Mouse (Mus musculus) MEL (cell line): ENCODE measurements at regions not wholly inside any gene's neighbourhood (a gene's known extent, or its start where the extent isn't known, plus 50 kb on each side); places are given as distances from the start of the nearest gene placed in this dataset.

ENCODE experiments used
- DNase-seq: peaks from one replicate; pipeline ENCODE4 v3.0.0; 2011; ENCODE audit warnings: low read depth, low spot score
- H3K27ac ChIP-seq: 2 replicates; pipeline ENCODE4 v1.5.1; 2012; ENCODE audit warnings: low read depth, mild to moderate bottlenecking, control low read depth, low read length, moderate library complexity; ENCODE audit not compliant: control insufficient read depth
- H3K27me3 ChIP-seq, 2 experiments: fragments of 150-350 bp in 1 of 2; sonication (generic) in 1 of 2; 2 replicates each; pipeline ENCODE4 v1.6.1; 2012; ENCODE audit warnings: low read length in 2 of 2, mild to moderate bottlenecking in 2 of 2, improper control_type of control experiment in 1 of 2, moderate library complexity in 1 of 2; ENCODE audit not compliant: insufficient read depth in 2 of 2, control insufficient read depth in 1 of 2
- H3K36me3 ChIP-seq, 2 experiments: 2 replicates each; pipeline ENCODE4 v1.6.1; 2012 to 2014; ENCODE audit warnings: low read length in 2 of 2, improper control_type of control experiment in 1 of 2, inconsistent platforms in 1 of 2, mild to moderate bottlenecking in 1 of 2; ENCODE audit not compliant: insufficient read depth in 2 of 2, control insufficient read depth in 1 of 2
- H3K4me1 ChIP-seq, 2 experiments: fragments of 150-350 bp in 1 of 2; sonication (generic) in 1 of 2; 2 replicates each; pipeline ENCODE4 v1.6.1; 2012; ENCODE audit warnings: low read length in 2 of 2, improper control_type of control experiment in 1 of 2, mild to moderate bottlenecking in 1 of 2; ENCODE audit not compliant: insufficient read depth in 2 of 2, control insufficient read depth in 1 of 2
- H3K4me3 ChIP-seq, 2 experiments: fragments of 150-350 bp in 1 of 2; sonication (generic) in 1 of 2; 2 replicates each; pipeline ENCODE4 v1.5.1; 2012; ENCODE audit warnings: low read depth in 2 of 2, low read length in 2 of 2, mild to moderate bottlenecking in 2 of 2, moderate library complexity in 2 of 2, control low read depth in 1 of 2, improper control_type of control experiment in 1 of 2; ENCODE audit not compliant: control insufficient read depth in 1 of 2, insufficient read depth in 1 of 2
- H3K79me2 ChIP-seq: 2 replicates; pipeline ENCODE4 v1.6.1; 2012; ENCODE audit warnings: mild to moderate bottlenecking, low read length, moderate library complexity; ENCODE audit not compliant: control insufficient read depth, poor library complexity, insufficient read depth
- H3K9ac ChIP-seq: 2 replicates; pipeline ENCODE4 v1.6.1; 2012; ENCODE audit warnings: low read depth, mild to moderate bottlenecking, control low read depth, low read length, moderate library complexity; ENCODE audit not compliant: control insufficient read depth, poor library complexity, severe bottlenecking
- H3K9me3 ChIP-seq: fragments of 150-350 bp; sonication (generic); replicated peaks from 2 replicates; pipeline ENCODE4 v1.6.1; 2012; ENCODE audit warnings: mild to moderate bottlenecking, low read length, improper control_type of control experiment, moderate library complexity; ENCODE audit not compliant: insufficient read depth
- CHD2 ChIP-seq: IDR thresholded peaks from 2 replicates; pipeline ENCODE4 v1.6.1; 2011; ENCODE audit warnings: low read length, improper control_type of control experiment
- CTCF ChIP-seq, 3 experiments: IDR thresholded peaks in 2 of 3; conservative IDR thresholded peaks in 1 of 3; 2 replicates each; pipeline ENCODE4 v1.5.1; 2011 to 2012; ENCODE audit warnings: low read length in 3 of 3, low read depth in 2 of 3, mild to moderate bottlenecking in 2 of 3, improper control_type of control experiment in 1 of 3, inconsistent platforms in 1 of 3, mixed read lengths in 1 of 3, moderate library complexity in 1 of 3; ENCODE audit not compliant: control insufficient read depth in 1 of 3, insufficient read depth in 1 of 3, poor library complexity in 1 of 3, severe bottlenecking in 1 of 3
- ELF1 ChIP-seq: IDR thresholded peaks from 2 replicates; pipeline ENCODE4 v1.6.1; 2014; ENCODE audit warnings: low read depth, mild to moderate bottlenecking, inconsistent platforms, low read length, improper control_type of control experiment, moderate library complexity
- EP300 ChIP-seq, 2 experiments: IDR thresholded peaks; 2 replicates each; pipeline ENCODE4 v1.6.1; 2011; ENCODE audit warnings: improper control_type of control experiment in 2 of 2, low read length in 2 of 2, low read depth in 1 of 2, mild to moderate bottlenecking in 1 of 2
- ETS1 ChIP-seq: IDR thresholded peaks from 2 replicates; pipeline ENCODE4 v1.6.1; 2012; ENCODE audit warnings: low read depth, mild to moderate bottlenecking, inconsistent platforms, low read length, improper control_type of control experiment, moderate library complexity
- GATA1 ChIP-seq: IDR thresholded peaks from 2 replicates; pipeline ENCODE4 v1.6.1; 2011; ENCODE audit warnings: low read depth, low read length, improper control_type of control experiment
- HCFC1 ChIP-seq: IDR thresholded peaks from 2 replicates; pipeline ENCODE4 v1.6.1; 2012; ENCODE audit warnings: low read depth, mild to moderate bottlenecking, inconsistent platforms, low read length, improper control_type of control experiment, moderate library complexity
- KAT2A ChIP-seq: conservative IDR thresholded peaks from 2 replicates; pipeline ENCODE4 v1.6.1; 2012; ENCODE audit warnings: low read depth, low read length, improper control_type of control experiment, inconsistent platforms
- MAZ ChIP-seq: IDR thresholded peaks from 2 replicates; pipeline ENCODE4 v1.6.1; 2012; ENCODE audit warnings: low read depth, mild to moderate bottlenecking, inconsistent platforms, low read length, improper control_type of control experiment
- MXI1 ChIP-seq: IDR thresholded peaks from 2 replicates; pipeline ENCODE4 v1.6.1; 2011; ENCODE audit warnings: mild to moderate bottlenecking, low read depth, low read length, improper control_type of control experiment
- MYC ChIP-seq: IDR thresholded peaks from 2 replicates; pipeline ENCODE4 v1.6.1; 2011; ENCODE audit warnings: low read depth, mild to moderate bottlenecking, low read length, improper control_type of control experiment, moderate library complexity
- NELFE ChIP-seq: IDR thresholded peaks from 2 replicates; pipeline ENCODE4 v1.6.1; 2011; ENCODE audit warnings: low read depth, low read length, improper control_type of control experiment
- NRF1 ChIP-seq: IDR thresholded peaks from 2 replicates; pipeline ENCODE4 v1.6.1; 2014; ENCODE audit warnings: low read depth, mild to moderate bottlenecking, inconsistent platforms, low read length, improper control_type of control experiment, moderate library complexity; ENCODE audit not compliant: poor library complexity, insufficient read depth, severe bottlenecking
- POLR2A ChIP-seq, 2 experiments: IDR thresholded peaks; 2 replicates each; pipeline ENCODE4 v1.6.1; 2011 to 2012; ENCODE audit warnings: low read length in 2 of 2, mild to moderate bottlenecking in 2 of 2, control low read depth in 1 of 2, improper control_type of control experiment in 1 of 2, low read depth in 1 of 2, moderate library complexity in 1 of 2; ENCODE audit not compliant: control insufficient read depth in 1 of 2, insufficient read depth in 1 of 2, poor library complexity in 1 of 2
- POLR2AphosphoS5 ChIP-seq: IDR thresholded peaks from 2 replicates; pipeline ENCODE4 v1.6.1; 2012; ENCODE audit warnings: low read depth, borderline replicate concordance, mild to moderate bottlenecking, inconsistent platforms, low read length, moderate library complexity, mixed read lengths
- RAD21 ChIP-seq: IDR thresholded peaks from 2 replicates; pipeline ENCODE4 v1.6.1; 2011; ENCODE audit warnings: mild to moderate bottlenecking, low read depth, low read length, improper control_type of control experiment
- RCOR1 ChIP-seq: IDR thresholded peaks from 2 replicates; pipeline ENCODE4 v1.6.1; 2012; ENCODE audit warnings: low read depth, mild to moderate bottlenecking, inconsistent platforms, low read length, improper control_type of control experiment
- SIN3A ChIP-seq: IDR thresholded peaks from 2 replicates; pipeline ENCODE4 v1.6.1; 2012; ENCODE audit warnings: low read length, improper control_type of control experiment, inconsistent platforms
- TAL1 ChIP-seq: IDR thresholded peaks from 2 replicates; pipeline ENCODE4 v1.6.1; 2012; ENCODE audit warnings: mild to moderate bottlenecking, inconsistent platforms, low read length, moderate library complexity, mixed read lengths
- TBP ChIP-seq: IDR thresholded peaks from 2 replicates; pipeline ENCODE4 v1.8.0; 2011; ENCODE audit warnings: low read depth, low read length, improper control_type of control experiment
- TCF12 ChIP-seq: IDR thresholded peaks from 2 replicates; pipeline ENCODE4 v1.6.1; 2014; ENCODE audit warnings: low read depth, mild to moderate bottlenecking, inconsistent platforms, low read length, improper control_type of control experiment, moderate library complexity
- UBTF ChIP-seq: IDR thresholded peaks from 2 replicates; pipeline ENCODE4 v1.6.1; 2012; ENCODE audit warnings: low read depth, mild to moderate bottlenecking, inconsistent platforms, low read length, improper control_type of control experiment, moderate library complexity, borderline replicate concordance; ENCODE audit not compliant: insufficient read depth
- USF1 ChIP-seq: IDR thresholded peaks from 2 replicates; pipeline ENCODE4 v1.6.1; 2014; ENCODE audit warnings: low read depth, mild to moderate bottlenecking, inconsistent platforms, low read length, improper control_type of control experiment, moderate library complexity
- ZMIZ1 ChIP-seq: IDR thresholded peaks from 2 replicates; pipeline ENCODE4 v1.6.1; 2012; ENCODE audit warnings: low read depth, mild to moderate bottlenecking, inconsistent platforms, low read length, improper control_type of control experiment, moderate library complexity

- H3K9ac ChIP-seq, result no peak overlapping the region
- no peaks in the 10 kb centered on the region; a peak in 1 of 4 replicates for H3K27me3 ChIP-seq
- no peak overlapping the region for H3K4me3 ChIP-seq
- no peaks in the 10 kb centered on the region for H3K9me3 ChIP-seq
- no peaks in the 10 kb centered on the region for H3K79me2 ChIP-seq
- no peak overlapping the region for H3K27ac ChIP-seq
- DNase-seq, result peak; percentile 6
- H3K4me1 ChIP-seq, result peaks cover 0 to 2% of the 10 kb centered on the region in 2 experiments; a peak in 1 of 4 replicates
- H3K36me3 ChIP-seq, result no peaks in the 10 kb centered on the region
- TF ChIP-seq MXI1, result no peak
- TF ChIP-seq POLR2A (IDR thresholded peaks at IDR 0.05; ENCODE audit: control insufficient read depth in 1 of 2, insufficient read depth in 1 of 2, low read depth in 1 of 2, low read length in 2 of 2, poor library complexity in 1 of 2), result no peak
- TF ChIP-seq RAD21, result 0 out of 2 replicates have a peak, but pooled peaks have one; percentile 6
- TF ChIP-seq CTCF (IDR thresholded peaks at IDR 0.05 in 2 of 3, conservative IDR thresholded peaks at IDR 0.05 in 1 of 3; ENCODE audit: control insufficient read depth in 1 of 3, insufficient read depth in 1 of 3, low read depth in 2 of 3, low read length in 3 of 3, poor library complexity in 1 of 3, severe bottlenecking in 1 of 3), result peak; percentile 28 to 45 (median 29); a peak in 5 of 6 replicates
- TF ChIP-seq TBP, result no peak
- TF ChIP-seq SIN3A, result no peak
- no peak for TF ChIP-seq POLR2AphosphoS5
- TF ChIP-seq RCOR1, result no peak
- TF ChIP-seq TCF12, result no peak
These were observed 59.2 kb downstream of the Areg start for GRCm38 (mm10) chr5:91198620-91199019.

- Histone ChIP-seq H3K9me3 (no peaks in the 10 kb centered on the region), H3K27ac (no peak overlapping the region), H3K27me3 (no peaks in the 10 kb centered on the region; a peak in 1 of 4 replicates), H3K36me3 (no peaks in the 10 kb centered on the region), H3K4me3 (no peak overlapping the region), H3K4me1 (peaks cover 0 to 2% of the 10 kb centered on the region in 2 experiments; a peak in 1 of 4 replicates), H3K79me2 (no peaks in the 10 kb centered on the region), H3K9ac (no peak overlapping the region)
- TF ChIP-seq ZMIZ1 (no peak), NELFE (no peak), MXI1 (no peak), HCFC1 (no peak), POLR2AphosphoS5 (no peak), UBTF (no peak), GATA1 (0 out of 2 replicates have a peak, but pooled peaks have one; percentile 36), EP300 (IDR thresholded peaks at IDR 0.05; ENCODE audit: low read depth in 1 of 2, low read length in 2 of 2) (peak in 1 of 2 experiments; percentile 34; a peak in 2 of 4 replicates), TAL1 (0 out of 2 replicates have a peak, but pooled peaks have one; percentile 24), NRF1 (no peak), SIN3A (no peak), CTCF (IDR thresholded peaks at IDR 0.05 in 2 of 3, conservative IDR thresholded peaks at IDR 0.05 in 1 of 3; ENCODE audit: control insufficient read depth in 1 of 3, insufficient read depth in 1 of 3, low read depth in 2 of 3, low read length in 3 of 3, poor library complexity in 1 of 3, severe bottlenecking in 1 of 3) (no peak), TCF12 (peak; percentile 49; the same call in 1 of the 2 replicates), MYC (no peak), MAZ (no peak), USF1 (peak; percentile 26; the same call in 1 of the 2 replicates), TBP (no peak), KAT2A (no peak), CHD2 (no peak), ELF1 (no peak), ETS1 (peak; percentile 38; the same call in 1 of the 2 replicates)
- DNase-seq, result peak; percentile 25
These were observed 61.0 kb downstream of the Areg start for GRCm38 (mm10) chr5:91200448-91200847.
